Mouse (Mus musculus) bone marrow macrophage, adult 2 months (primary cell): ENCODE measurements around the gene Frem1.

Experiments used
- CTCF ChIP-seq: IDR thresholded peaks from 2 replicates; pipeline ENCODE4 v1.5.1; 2012; ENCODE audit warnings: low read depth, mild to moderate bottlenecking, low read length, moderate library complexity
- POLR2A ChIP-seq: IDR thresholded peaks from 2 replicates; pipeline ENCODE4 v1.6.1; 2012; ENCODE audit warnings: mild to moderate bottlenecking, low read depth, low read length, borderline replicate concordance

DNA sequence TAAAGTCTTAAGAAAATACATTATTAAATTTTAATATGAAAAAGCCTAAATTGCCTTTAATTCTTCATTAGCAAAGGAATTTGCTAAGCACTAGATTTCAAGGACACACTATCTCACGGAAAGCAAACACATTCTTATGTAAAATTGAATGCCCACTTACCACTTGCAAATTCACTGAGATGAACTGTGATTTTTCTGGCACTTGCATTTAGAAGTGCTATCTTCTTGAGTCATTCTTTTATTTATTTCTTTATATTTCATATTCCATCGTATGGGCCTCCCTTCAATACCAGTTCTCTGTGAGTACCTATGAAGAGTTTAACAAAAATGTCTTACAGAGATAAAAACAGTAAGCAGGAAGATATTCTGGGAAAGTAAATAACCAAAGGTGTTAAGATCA, 198.3 kb downstream of the Frem1 start:
- TF ChIP-seq CTCF (no peak), POLR2A (no peak)
